Mouse (Mus musculus): Measurements from ENCODE around the gene Cd274. TPM values are rescaled to one million over a fixed set of nuclear protein-coding genes. Genes with fewer than 3 reads are reported as not detected.

Cd274 gene
- 10 to 100 TPM; 31.1 to 53.8 TPM for polyA plus RNA-seq (2017; shearing (Covaris generic))

GRCm38 (mm10) chr19:29366969-29367622 lies at the start of gene Cd274, which contains the start of gene Plgrkt:
Gene Cd274, plus strand, starts transcription at chr19:29367455.
Gene Plgrkt, minus strand, starts transcription at chr19:29367390.

DNA sequence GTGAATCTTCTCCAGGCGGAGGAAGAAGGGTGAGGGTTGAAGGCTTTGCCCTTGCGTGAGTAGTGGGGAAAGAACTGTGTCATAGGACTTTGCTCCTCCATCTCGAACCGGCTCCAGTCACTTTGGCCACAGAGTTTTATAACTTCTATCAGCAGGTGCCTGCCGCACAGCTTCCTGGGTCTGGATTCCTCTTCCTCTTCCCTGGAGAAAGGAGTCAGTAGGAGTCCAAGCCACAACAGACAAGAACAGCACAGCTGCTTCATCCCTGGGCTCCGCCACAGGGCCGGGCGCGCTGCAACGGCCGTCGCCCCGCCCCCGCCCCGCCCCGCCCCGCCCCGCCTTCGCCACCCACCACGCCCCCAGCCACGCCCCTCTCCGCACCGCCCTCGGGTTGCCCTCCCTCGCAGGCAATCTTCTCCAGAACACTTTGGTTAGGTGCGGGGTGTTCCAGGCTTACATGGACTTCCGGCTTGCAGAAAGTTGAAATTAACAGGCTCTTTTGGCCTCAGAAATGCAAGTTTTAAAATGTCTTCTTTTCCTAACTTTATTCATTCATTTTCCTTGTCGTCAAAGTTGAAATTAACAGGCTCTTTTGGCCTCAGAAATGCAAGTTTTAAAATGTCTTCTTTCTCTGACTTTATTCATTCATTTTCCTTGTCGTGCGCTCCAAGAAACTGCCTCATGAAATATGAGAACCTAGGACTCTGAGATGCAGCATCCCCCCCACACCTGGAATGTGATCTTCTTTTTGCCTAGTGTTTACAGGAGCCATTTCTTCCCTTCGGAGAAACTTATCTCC lies 42.0 kb upstream of the Cd274 start, which contains the start of gene Insl6:
Gene Insl6, minus strand, starts transcription at position 304 of the 799 bp plus-strand sequence.

DNA sequence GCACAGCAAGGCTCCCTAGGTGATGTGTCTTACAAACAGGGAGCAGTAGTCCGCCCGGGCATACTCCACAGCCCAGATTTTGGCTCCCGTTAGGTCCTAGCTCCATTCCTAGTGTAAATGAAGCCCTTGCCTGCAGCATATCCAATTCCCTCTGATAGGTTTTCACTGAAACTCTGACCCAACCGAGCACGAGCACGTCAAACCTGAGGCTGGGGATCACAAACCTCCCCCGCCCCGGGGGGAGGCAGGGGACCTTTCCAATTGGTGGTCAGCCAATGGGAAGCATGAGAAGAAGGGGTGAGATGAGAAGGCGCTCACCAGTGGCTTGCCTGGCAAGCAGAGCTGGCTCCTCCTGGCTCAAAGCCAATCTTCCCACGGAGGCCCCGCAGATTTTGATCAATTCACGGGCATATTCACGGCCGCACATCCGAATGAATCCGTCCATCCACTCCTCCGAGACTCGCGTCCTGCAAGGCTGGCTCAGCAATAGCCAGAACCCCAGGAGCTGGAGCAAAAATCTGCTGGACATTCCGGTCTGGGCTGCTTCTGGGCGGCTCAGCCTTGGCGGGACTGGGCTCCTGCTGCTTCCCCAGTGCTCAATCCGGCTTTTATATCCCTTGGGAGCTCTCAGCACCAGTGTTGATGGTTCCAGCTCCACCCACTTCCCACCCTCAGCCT lies 33.0 kb upstream of the Cd274 start, which contains the start of gene Rln1:
Gene Rln1, minus strand, starts transcription at position 603 of the 678 bp plus-strand sequence.

DNA sequence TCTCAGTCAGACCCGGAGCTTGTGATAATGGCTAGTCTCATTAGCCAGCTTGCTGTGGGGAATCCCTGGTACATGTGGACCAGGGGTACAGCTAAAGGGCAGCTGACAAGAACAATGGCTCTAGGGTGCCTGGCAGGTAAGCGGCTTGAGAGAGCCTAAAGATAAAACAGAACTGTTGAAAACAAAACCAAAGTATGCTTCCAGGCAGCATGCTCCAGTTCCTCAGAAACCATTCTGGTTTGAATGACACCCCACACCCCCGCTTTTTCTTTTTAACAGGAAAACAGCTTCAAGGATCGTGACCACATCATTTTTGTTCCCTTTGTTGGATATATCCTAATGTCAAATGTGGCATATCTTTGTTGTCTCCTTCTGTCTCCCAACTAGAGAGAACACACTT lies 43.4 kb downstream of the Cd274 start, which contains the start of gene Pdcd1lg2:
Gene Pdcd1lg2, plus strand, starts transcription at position 301 of the 400 bp plus-strand sequence.

Other genes starting within 250 kb of the Cd274 start
- 100 to 1,000 TPM in 1 of 2 experiments, 10 to 100 TPM in 1; 91.4 to 125 TPM for gene Jak2, start 115.6 kb upstream of the Cd274 start, polyA plus RNA-seq (2017; shearing (Covaris generic))
- 10 to 100 TPM; 17.6 to 18.8 TPM for gene Insl6, start 42.1 kb upstream of the Cd274 start, polyA plus RNA-seq (2017; shearing (Covaris generic))
- under 1 TPM in 1 of 2 experiments, not detected in 1; 0.31 TPM for gene Rln1, start 32.8 kb upstream of the Cd274 start, polyA plus RNA-seq (2017; shearing (Covaris generic))
- 100 to 1,000 TPM; 238 to 244 TPM for gene Plgrkt, start 65 bp upstream of the Cd274 start, polyA plus RNA-seq (2017; shearing (Covaris generic))
- 10 to 100 TPM; 11.2 to 22.7 TPM for gene Pdcd1lg2, start 43.5 kb downstream of the Cd274 start, polyA plus RNA-seq (2017; shearing (Covaris generic))
- 1 to 10 TPM; 6.8 to 9.4 TPM for gene Ric1, start 154.8 kb downstream of the Cd274 start, polyA plus RNA-seq (2017; shearing (Covaris generic))

Data from activated CD4-positive, CD25-positive, alpha-beta regulatory T cell (primary cell).